Mouse (Mus musculus): ENCODE results near the gene Mief1.

Gene Mief1

GRCm38 (mm10) chr15:80263610-80264575, 30.1 kb downstream of the Mief1 start, which contains the start of gene Rps19bp1:
Gene Rps19bp1, minus strand, starts transcription at chr15:80264315.
- DNase-seq (ENCODE audit: low spot score) = peak; percentile 90

GRCm38 (mm10) chr15:80266281-80266680, 32.5 kb downstream of the Mief1 start:
- no peak for DNase-seq (ENCODE audit: low spot score)

- DNase-seq (ENCODE audit: low spot score) = no peak
Measured at GRCm38 (mm10) chr15:80271858-80272396, 38.1 kb downstream of the Mief1 start.

- no peak for DNase-seq (ENCODE audit: low spot score)
Measured at GRCm38 (mm10) chr15:80277107-80277506, 43.3 kb downstream of the Mief1 start.

- no peak for DNase-seq (ENCODE audit: low spot score)
Measured at GRCm38 (mm10) chr15:80277625-80278024, 43.8 kb downstream of the Mief1 start.

- no peak for DNase-seq (ENCODE audit: low spot score)
Measured at GRCm38 (mm10) chr15:80278121-80278759, 44.4 kb downstream of the Mief1 start.

- DNase-seq (ENCODE audit: low spot score) = no peak
Measured at GRCm38 (mm10) chr15:80279053-80279452, 45.2 kb downstream of the Mief1 start.

- DNase-seq (ENCODE audit: low spot score) = no peak
Measured at GRCm38 (mm10) chr15:80280646-80281045, 46.8 kb downstream of the Mief1 start.

GRCm38 (mm10) chr15:80286851-80287415, 53.1 kb downstream of the Mief1 start, which contains the start of gene Cacna1i:
Gene Cacna1i, plus strand, starts transcription at chr15:80287238.
- DNase-seq (ENCODE audit: low spot score) = no peak

- no peak for DNase-seq (ENCODE audit: low spot score)
Measured at GRCm38 (mm10) chr15:80288036-80288435, 54.2 kb downstream of the Mief1 start.

- DNase-seq (ENCODE audit: low spot score) = peak; percentile 71
Measured at GRCm38 (mm10) chr15:80289436-80289835, 55.6 kb downstream of the Mief1 start.

GRCm38 (mm10) chr15:80297146-80297545, 63.3 kb downstream of the Mief1 start:
- no peak for DNase-seq (ENCODE audit: low spot score)

Measured in testis, postnatal 14 days (tissue).